Mouse (Mus musculus): ENCODE data around the gene Rpl36a-ps1. TPM values are rescaled to one million over a fixed set of nuclear protein-coding genes. Genes with fewer than 3 reads are reported as not detected.

The Rpl36a-ps1 gene
- polyA plus RNA-seq, 1 experiment, result 12.9 TPM

- TF ChIP-seq TCF12 (IDR thresholded peaks at IDR 0.05; ENCODE audit: insufficient read depth, poor library complexity, severe bottlenecking) (no peak), POLR2AphosphoS2 (IDR thresholded peaks at IDR 0.05; ENCODE audit: insufficient read length, low read depth) (no peak), MAX (IDR thresholded peaks at IDR 0.05; ENCODE audit: low read depth) (no peak), CEBPB (IDR thresholded peaks at IDR 0.05; ENCODE audit: insufficient read depth, poor library complexity, severe bottlenecking) (no peak), REST (IDR thresholded peaks at IDR 0.05; ENCODE audit: insufficient read depth, insufficient read length) (no peak), POLR2A (IDR thresholded peaks at IDR 0.05; ENCODE audit: insufficient read length, low read depth) (no peak), TCF3 (IDR thresholded peaks at IDR 0.05; ENCODE audit: insufficient read length, low read depth) (no peak), USF1 (IDR thresholded peaks at IDR 0.05; ENCODE audit: low read depth) (no peak), MYOD1 (IDR thresholded peaks at IDR 0.05; ENCODE audit: control insufficient read depth in 1 of 3, insufficient read length in 2 of 3, low read depth in 2 of 3) (no peak), MYOG (IDR thresholded peaks at IDR 0.05; ENCODE audit: control insufficient read depth in 1 of 3, insufficient read depth in 1 of 3, insufficient read length in 2 of 3, low read depth in 2 of 3) (no peak), SRF (IDR thresholded peaks at IDR 0.05; ENCODE audit: control insufficient read depth, insufficient read length, low read depth) (no peak), E2F4 (IDR thresholded peaks at IDR 0.05; ENCODE audit: insufficient read depth) (no peak)
- no peak overlapping the region for H3K4me3 ChIP-seq
- H3K36me3 ChIP-seq (ENCODE audit: control insufficient read depth, insufficient read depth), result no peaks in the 10 kb centered on the region
- H3K27me3 ChIP-seq (ENCODE audit: control insufficient read depth, insufficient read depth, insufficient read length), result no peaks in the 10 kb centered on the region
- H3ac ChIP-seq (ENCODE audit: control insufficient read depth, insufficient read length), result no peak overlapping the region
- no peaks in the 10 kb centered on the region for H3K79me2 ChIP-seq (ENCODE audit: control insufficient read depth, insufficient read depth)
- no peak overlapping the region for H3K4me2 ChIP-seq (ENCODE audit: low read depth)
Observed at GRCm38 (mm10) chr14:98992482-98992881, 1.6 kb downstream of the Rpl36a-ps1 start.

- Histone ChIP-seq H3K4me2 (ENCODE audit: low read depth) (no peak overlapping the region), H3K36me3 (ENCODE audit: control insufficient read depth, insufficient read depth) (no peaks in the 10 kb centered on the region), H3K4me3 (no peak overlapping the region), H3K27me3 (ENCODE audit: control insufficient read depth, insufficient read depth, insufficient read length) (no peaks in the 10 kb centered on the region), H3K79me2 (ENCODE audit: control insufficient read depth, insufficient read depth) (no peaks in the 10 kb centered on the region), H3ac (ENCODE audit: control insufficient read depth, insufficient read length) (no peak overlapping the region)
- TF ChIP-seq MAX (IDR thresholded peaks at IDR 0.05; ENCODE audit: low read depth) (no peak), TCF12 (IDR thresholded peaks at IDR 0.05; ENCODE audit: insufficient read depth, poor library complexity, severe bottlenecking) (no peak), MYOD1 (IDR thresholded peaks at IDR 0.05; ENCODE audit: control insufficient read depth in 1 of 3, insufficient read length in 2 of 3, low read depth in 2 of 3) (no peak), TCF3 (IDR thresholded peaks at IDR 0.05; ENCODE audit: insufficient read length, low read depth) (no peak), POLR2AphosphoS2 (IDR thresholded peaks at IDR 0.05; ENCODE audit: insufficient read length, low read depth) (no peak), USF1 (IDR thresholded peaks at IDR 0.05; ENCODE audit: low read depth) (no peak), SRF (IDR thresholded peaks at IDR 0.05; ENCODE audit: control insufficient read depth, insufficient read length, low read depth) (no peak), POLR2A (IDR thresholded peaks at IDR 0.05; ENCODE audit: insufficient read length, low read depth) (no peak), REST (IDR thresholded peaks at IDR 0.05; ENCODE audit: insufficient read depth, insufficient read length) (no peak), CEBPB (IDR thresholded peaks at IDR 0.05; ENCODE audit: insufficient read depth, poor library complexity, severe bottlenecking) (no peak), E2F4 (IDR thresholded peaks at IDR 0.05; ENCODE audit: insufficient read depth) (no peak), MYOG (IDR thresholded peaks at IDR 0.05; ENCODE audit: control insufficient read depth in 1 of 3, insufficient read depth in 1 of 3, insufficient read length in 2 of 3, low read depth in 2 of 3) (no peak)
Observed at GRCm38 (mm10) chr14:98990636-98991035, 3.5 kb downstream of the Rpl36a-ps1 start.

- no peak for TF ChIP-seq REST (IDR thresholded peaks at IDR 0.05; ENCODE audit: insufficient read depth, insufficient read length)
- TF ChIP-seq SRF (IDR thresholded peaks at IDR 0.05; ENCODE audit: control insufficient read depth, insufficient read length, low read depth), result no peak
- no peak for TF ChIP-seq MAX (IDR thresholded peaks at IDR 0.05; ENCODE audit: low read depth)
- no peak for TF ChIP-seq TCF3 (IDR thresholded peaks at IDR 0.05; ENCODE audit: insufficient read length, low read depth)
- no peak for TF ChIP-seq TCF12 (IDR thresholded peaks at IDR 0.05; ENCODE audit: insufficient read depth, poor library complexity, severe bottlenecking)
- no peak for TF ChIP-seq USF1 (IDR thresholded peaks at IDR 0.05; ENCODE audit: low read depth)
- TF ChIP-seq E2F4 (IDR thresholded peaks at IDR 0.05; ENCODE audit: insufficient read depth), result no peak
- no peak for TF ChIP-seq POLR2AphosphoS2 (IDR thresholded peaks at IDR 0.05; ENCODE audit: insufficient read length, low read depth)
- TF ChIP-seq CEBPB (IDR thresholded peaks at IDR 0.05; ENCODE audit: insufficient read depth, poor library complexity, severe bottlenecking), result no peak
- Histone ChIP-seq H3K4me2 (ENCODE audit: low read depth) (no peak overlapping the region), H3K36me3 (ENCODE audit: control insufficient read depth, insufficient read depth) (no peaks in the 10 kb centered on the region), H3K27me3 (ENCODE audit: control insufficient read depth, insufficient read depth, insufficient read length) (no peaks in the 10 kb centered on the region), H3K79me2 (ENCODE audit: control insufficient read depth, insufficient read depth) (no peaks in the 10 kb centered on the region), H3ac (ENCODE audit: control insufficient read depth, insufficient read length) (no peak overlapping the region), H3K4me3 (no peak overlapping the region)
Observed at GRCm38 (mm10) chr14:98989818-98990217, 4.3 kb downstream of the Rpl36a-ps1 start.

GRCm38 (mm10) chr14:98971921-98972320, 22.2 kb downstream of the Rpl36a-ps1 start:
- Histone ChIP-seq H3K4me2 (ENCODE audit: low read depth) (no peak overlapping the region), H3K27me3 (ENCODE audit: control insufficient read depth, insufficient read depth, insufficient read length) (no peaks in the 10 kb centered on the region)
- TF ChIP-seq USF1 (IDR thresholded peaks at IDR 0.05; ENCODE audit: low read depth) (no peak), MAX (IDR thresholded peaks at IDR 0.05; ENCODE audit: low read depth) (no peak), MYOD1 (IDR thresholded peaks at IDR 0.05; ENCODE audit: control insufficient read depth in 1 of 3, insufficient read length in 2 of 3, low read depth in 2 of 3) (no peak), SRF (IDR thresholded peaks at IDR 0.05; ENCODE audit: control insufficient read depth, insufficient read length, low read depth) (no peak), REST (IDR thresholded peaks at IDR 0.05; ENCODE audit: insufficient read depth, insufficient read length) (no peak), POLR2AphosphoS2 (IDR thresholded peaks at IDR 0.05; ENCODE audit: insufficient read length, low read depth) (no peak), TCF12 (IDR thresholded peaks at IDR 0.05; ENCODE audit: insufficient read depth, poor library complexity, severe bottlenecking) (no peak), TCF3 (IDR thresholded peaks at IDR 0.05; ENCODE audit: insufficient read length, low read depth) (no peak), MYOG (IDR thresholded peaks at IDR 0.05; ENCODE audit: control insufficient read depth in 1 of 3, insufficient read depth in 1 of 3, insufficient read length in 2 of 3, low read depth in 2 of 3) (no peak), POLR2A (IDR thresholded peaks at IDR 0.05; ENCODE audit: insufficient read length, low read depth) (no peak), CEBPB (IDR thresholded peaks at IDR 0.05; ENCODE audit: insufficient read depth, poor library complexity, severe bottlenecking) (no peak), E2F4 (IDR thresholded peaks at IDR 0.05; ENCODE audit: insufficient read depth) (no peak)

More at GRCm38 (mm10) chr14:98971921-98972320, 22.2 kb downstream of the Rpl36a-ps1 start:
- no peaks in the 10 kb centered on the region for H3K79me2 ChIP-seq (ENCODE audit: control insufficient read depth, insufficient read depth)
- H3ac ChIP-seq (ENCODE audit: control insufficient read depth, insufficient read length), result no peak overlapping the region
- H3K4me3 ChIP-seq, result no peak overlapping the region
- H3K36me3 ChIP-seq (ENCODE audit: control insufficient read depth, insufficient read depth), result no peaks in the 10 kb centered on the region
